Mouse (Mus musculus) cerebellum, adult 2 months (tissue): ENCODE data around the gene Zfp53.

Experiments used
- CTCF ChIP-seq: fragments of 200-500 bp; IDR thresholded peaks from 2 replicates; pipeline ENCODE4 v1.5.1; 2011; ENCODE audit warnings: low read depth, mild to moderate bottlenecking, control low read depth, low read length, moderate library complexity, borderline replicate concordance; ENCODE audit not compliant: insufficient read depth
- POLR2A ChIP-seq: fragments of 200-500 bp; IDR thresholded peaks from 2 replicates; pipeline ENCODE4 v1.6.1; 2011; ENCODE audit warnings: low read length, control low read depth, borderline replicate concordance; ENCODE audit not compliant: insufficient read depth

DNA sequence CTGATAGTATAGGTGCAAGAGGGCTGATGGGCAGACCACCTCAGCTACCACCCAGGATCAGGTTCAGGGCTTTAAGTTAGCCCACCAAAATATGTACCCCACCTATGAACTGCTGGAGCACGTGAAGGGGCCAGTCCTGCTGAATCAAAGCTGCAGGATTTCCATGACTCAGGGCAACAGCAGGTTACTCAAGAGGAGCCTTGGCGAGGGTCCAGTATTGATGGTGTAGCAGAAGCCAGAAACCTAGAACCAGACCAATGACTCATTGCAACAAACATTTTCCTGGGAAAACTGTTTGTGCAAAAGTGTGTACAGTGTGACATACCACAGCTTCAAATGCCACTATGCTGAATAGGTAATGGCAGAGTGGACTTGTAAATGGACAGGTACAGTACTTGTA, 69.0 kb downstream of the Zfp53 start:
- TF ChIP-seq CTCF (no peak), POLR2A (no peak)
